Mouse (Mus musculus) adrenal gland, postnatal 10 days (tissue): Measurements from ENCODE around the gene Metap2. TPM values are rescaled to one million over a fixed set of nuclear protein-coding genes. Genes with fewer than 3 reads are reported as not detected.

Experiments used
- DNase-seq: peaks from one replicate; pipeline ENCODE4 v3.0.0; 2021; ENCODE audit warnings: mixed read lengths
- total RNA-seq, 2 experiments: library from RNA; stranded (reverse); gene quantifications; 2 replicates each; pipeline ENCODE4 v1.2.3; 2021

The Metap2 gene
- total RNA-seq, 2 experiments from 2014 or later = 181 to 187 TPM

DNA sequence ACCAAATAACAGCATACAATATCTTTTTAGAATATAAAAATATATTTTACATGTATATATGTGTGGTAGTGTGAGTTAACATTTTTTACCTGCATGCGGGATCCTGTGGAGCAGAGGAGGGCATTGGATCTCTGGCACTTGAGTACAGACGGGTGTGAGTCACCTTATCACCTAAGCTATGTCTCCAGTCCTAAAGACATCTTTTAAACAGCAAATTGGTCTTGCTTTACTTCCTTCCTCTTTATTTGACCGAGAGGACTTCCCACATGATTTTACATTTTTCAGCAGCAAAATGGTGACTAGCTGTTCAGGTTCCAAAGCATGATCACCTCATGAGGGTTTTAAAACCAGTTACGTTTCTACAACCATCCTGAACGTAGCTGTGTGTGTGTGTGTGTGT is 14.4 kb upstream of the Metap2 start:
- no peak for DNase-seq

DNA sequence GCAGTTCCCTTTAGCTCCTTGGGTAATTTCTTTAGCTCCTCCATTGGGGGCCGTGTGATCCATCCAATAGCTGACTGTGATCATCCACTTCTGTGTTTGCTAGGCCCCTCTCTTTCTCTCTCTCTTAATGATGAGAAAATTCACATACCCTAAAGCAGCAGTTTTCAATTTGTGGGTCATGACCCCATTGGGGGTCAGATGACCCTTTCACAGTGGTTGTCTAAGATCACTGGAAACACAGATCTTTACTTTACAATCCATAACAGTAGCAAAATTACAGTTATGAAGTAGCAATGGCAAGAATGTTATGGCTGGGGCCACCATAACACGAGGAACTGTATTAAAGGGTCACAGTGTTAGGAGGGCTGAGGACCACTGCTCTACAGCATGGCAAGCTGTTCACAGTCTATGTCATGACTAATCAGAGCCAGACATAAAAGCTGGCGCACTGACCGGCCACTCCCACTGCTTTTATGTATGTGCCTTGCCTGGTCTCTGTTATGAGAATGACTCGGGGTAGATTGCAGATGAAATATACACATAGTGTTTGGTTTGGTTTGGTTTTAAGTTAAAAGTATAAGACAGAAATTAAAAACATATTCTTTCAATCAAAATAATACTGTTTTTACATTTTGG is 13.0 kb upstream of the Metap2 start:
- no peak for DNase-seq

DNA sequence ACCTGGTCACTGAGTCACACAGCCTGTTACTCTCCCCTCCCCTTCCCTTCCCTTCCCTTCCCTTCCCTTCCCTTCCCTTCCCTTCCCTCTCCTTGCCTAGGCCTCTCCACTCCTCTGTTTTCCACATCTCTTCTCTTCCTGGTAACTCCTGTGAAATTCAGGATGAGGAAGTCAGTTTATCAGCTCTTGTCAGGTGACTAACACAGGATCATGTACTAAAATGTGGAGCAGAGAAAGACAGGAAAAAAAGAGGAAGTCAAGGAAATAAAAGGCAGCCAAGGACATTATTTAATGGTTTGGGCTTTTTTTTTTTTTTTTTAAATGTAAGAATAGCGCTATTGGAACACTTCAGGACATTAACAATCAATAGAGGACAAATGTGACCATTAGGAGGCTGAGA is 12.1 kb upstream of the Metap2 start:
- DNase-seq = no peak

DNA sequence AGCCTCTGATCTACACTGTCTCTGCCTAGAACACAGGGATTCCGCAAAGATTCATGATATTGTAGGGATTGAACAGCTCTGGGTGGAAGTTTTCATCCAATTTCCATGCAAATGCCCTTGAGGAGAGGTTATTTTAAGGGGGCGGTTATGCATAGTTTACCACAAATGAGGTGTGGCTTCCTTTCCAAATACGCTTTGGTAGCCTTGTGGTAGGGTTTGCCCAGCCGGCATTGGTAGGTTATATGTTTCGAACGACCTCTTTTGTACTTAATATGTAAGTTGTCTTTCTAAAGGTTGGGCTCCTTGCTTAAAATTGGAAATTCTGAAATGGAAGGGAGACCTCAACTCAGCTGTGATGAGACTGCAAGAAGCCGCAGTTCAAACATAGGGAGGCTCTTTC is 11.6 kb upstream of the Metap2 start:
- no peak for DNase-seq

DNA sequence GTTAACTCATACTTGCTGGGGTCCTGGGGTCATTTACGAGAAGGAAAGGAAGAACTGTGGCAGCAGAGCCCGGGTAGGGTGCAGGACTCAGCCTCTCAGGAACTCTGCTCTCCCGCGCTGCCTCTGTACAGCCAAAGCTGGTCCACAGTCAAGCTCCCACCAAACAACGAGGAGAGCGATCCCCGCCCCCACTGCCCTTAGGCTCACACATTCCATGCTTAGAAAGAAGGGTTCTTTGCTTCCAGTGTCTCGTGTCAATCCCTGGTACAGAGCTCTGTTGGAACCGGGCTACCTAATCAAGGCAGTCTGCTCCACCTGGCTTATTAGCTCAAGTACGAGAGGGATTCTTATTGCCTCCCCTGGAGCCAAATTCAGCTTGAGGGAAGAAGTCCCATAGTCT is 10.5 kb upstream of the Metap2 start:
- no peak for DNase-seq

DNA sequence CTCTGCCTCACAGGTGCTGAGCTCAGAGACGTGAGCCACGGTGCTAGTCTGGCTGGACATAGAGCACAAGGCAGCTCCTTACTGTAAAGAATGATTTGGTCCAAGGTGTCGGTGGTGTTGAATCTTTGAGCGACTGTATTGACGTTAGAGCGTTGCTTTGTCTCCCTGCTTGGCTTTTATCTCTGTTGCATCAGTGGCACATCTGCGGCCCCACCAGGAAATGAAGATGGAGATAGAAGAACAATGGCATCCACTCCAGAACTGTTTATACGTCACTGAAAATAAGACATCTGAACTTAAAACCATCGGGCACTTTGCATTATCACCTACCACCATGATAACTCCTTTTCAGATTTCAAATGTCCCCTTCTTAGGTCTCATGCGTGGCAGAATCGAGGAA is 3.0 kb upstream of the Metap2 start:
- DNase-seq = no peak

DNA sequence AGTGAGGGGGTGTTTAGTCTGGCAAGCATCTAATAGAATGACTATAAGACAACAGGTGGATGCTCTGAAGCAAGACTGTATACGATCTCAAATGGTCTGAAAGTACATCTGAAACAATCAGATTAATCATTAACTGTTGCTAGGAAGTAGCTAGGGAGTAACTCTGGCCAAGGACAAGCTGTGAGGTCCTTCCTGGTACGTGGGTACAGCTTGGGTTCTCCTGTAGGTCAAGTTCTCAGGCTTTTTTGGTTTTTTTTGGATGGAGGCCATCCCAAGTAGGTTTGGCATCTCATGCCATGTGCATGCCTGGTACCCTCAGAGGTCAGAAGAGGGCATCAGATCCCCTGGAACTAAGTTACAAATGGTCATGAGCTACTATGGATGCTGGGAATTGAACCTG is 2.4 kb upstream of the Metap2 start:
- DNase-seq = no peak

DNA sequence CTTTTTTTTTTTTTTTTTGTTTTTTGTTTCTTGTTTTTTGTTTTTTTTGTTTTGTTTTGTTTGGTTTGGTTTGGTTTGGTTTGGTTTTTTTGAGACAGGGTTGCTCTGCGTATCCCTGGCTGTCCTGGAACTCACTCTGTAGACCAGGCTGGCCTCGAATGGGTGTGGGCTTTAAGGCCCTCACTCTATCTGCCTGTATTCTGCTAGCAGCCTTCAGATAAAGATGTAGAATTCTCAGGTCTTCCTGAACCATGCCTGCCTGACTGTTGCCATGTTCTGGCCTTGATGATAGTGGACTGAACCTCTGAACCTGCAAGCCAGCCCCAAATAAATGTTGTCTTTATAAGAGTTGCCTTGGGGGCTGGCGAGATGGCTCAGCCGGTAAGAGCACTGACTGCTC is 4.3 kb downstream of the Metap2 start:
- DNase-seq = no peak

DNA sequence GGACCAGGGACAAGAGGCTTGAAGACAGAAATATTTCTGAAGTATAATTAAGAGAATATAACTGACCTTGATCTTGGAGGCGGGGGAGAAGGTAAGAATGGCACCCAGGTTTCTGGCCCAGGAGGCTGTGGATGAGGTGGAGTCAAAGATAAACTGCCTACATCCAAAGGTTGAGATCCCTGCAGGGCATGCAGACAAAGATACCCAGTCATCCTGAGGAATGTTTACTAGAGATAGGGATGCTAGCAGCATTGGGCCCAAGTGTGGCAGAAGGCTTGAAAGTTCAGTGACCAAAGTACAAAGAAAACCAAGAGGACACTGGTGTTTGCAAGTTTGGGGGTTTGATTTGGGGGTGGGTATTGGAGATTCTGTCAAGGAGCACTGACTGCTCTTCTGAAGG is 5.9 kb downstream of the Metap2 start:
- DNase-seq = no peak

DNA sequence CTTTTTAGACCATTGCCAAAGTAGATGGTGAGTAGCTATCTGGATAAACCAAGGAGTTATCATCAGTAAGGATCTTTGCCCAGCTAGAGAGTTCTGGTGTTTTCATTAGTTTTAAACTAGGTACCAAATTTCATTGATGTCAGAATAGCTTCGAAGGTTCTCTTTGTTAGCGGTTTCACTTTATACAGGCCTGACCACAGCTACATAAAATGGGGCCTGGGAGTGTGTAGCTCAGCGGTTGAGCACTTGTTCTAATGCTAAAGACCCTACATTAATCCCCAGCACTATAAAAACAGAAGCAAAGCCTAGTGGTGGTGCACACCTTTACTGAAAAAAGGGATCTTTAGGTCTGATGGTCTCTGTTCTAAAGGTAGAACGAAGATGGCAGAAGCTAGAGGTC is 6.3 kb downstream of the Metap2 start:
- no peak for DNase-seq

DNA sequence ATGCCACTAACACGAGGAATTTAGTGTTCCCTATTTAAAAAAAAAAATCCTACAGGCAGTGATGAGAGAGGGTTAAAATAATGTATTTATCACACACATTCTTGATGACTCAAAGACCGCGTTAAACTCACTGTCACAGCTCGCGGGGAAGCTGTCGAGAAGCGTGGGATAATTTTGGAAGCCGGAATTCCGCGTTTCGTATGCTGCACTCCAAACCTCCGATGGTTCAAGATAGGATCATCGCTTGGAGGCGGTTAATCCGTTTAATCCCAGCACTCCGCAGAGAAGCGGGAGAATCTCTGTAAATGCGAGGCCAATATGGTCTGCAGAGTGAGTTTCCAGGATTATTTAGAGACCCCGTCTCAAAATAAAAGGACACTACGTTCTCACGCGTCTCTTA is 6.9 kb downstream of the Metap2 start:
- DNase-seq = no peak

DNA sequence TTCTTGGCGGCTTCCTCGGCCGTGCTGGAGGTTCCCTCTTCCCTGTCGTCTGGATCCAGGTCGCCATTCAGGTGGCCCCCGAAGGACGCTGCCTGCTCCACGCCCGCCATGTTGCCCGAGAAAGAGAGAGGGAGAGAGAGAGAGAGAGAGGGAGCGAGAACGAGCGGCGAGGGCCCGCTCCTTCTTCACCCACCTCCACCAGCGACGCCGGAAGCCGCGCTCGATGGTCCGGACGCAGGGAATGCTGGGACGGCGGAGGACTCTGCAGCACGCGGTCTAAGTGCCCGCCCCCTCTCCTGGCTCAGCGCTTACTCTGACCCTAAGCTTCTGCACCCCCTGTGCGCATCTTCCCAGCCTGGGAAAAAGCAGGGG is 7.3 kb downstream of the Metap2 start:
- DNase-seq = peak; percentile 94

DNA sequence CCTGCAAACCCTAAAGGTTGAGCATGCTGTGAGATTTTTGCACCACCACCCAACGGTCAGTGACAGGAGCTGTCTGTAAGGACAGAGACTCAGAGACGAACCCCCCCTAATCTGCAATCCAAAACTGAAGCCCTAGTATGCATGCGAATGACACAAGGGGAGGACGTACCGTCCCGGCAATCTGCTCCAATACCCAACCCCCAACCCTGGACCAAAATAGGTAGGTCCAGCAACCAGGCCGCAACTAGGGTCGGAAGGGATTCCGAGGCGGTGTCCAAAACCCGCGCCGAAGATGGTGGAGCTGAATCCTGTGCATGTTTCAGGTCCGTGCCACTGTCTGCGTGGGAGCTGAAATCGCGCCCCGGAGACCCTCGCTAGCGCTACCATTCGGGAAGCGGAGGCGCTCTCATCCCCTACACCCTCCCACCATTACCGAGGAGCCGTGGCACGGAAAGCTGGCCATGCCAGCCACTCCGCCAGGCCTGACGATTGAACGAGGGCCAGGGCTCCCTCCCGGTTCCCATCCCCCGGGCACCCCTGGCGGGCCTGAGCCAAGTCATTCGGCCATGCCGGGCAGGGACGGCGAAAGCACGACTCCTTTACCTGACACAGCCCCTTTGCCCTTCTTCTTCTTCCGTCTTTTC is 7.8 kb downstream of the Metap2 start:
- DNase-seq = peak; percentile 66

DNA sequence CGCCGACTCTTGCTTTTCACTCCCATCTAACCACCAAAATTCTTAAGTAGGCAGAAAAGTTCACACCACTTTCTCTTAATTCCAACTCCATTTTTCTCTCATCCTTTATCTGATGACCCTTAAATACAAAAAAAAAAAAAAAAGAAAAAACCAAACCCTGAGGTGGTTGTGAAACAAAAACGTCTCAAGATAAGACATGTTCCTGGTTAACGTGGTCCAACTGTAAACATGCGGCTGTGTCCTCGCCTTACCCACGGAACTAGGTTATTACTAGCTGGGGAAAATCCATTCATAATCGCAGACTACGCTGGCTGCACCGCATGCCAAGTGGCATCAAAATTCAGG is 8.3 kb downstream of the Metap2 start:
- DNase-seq = no peak

DNA sequence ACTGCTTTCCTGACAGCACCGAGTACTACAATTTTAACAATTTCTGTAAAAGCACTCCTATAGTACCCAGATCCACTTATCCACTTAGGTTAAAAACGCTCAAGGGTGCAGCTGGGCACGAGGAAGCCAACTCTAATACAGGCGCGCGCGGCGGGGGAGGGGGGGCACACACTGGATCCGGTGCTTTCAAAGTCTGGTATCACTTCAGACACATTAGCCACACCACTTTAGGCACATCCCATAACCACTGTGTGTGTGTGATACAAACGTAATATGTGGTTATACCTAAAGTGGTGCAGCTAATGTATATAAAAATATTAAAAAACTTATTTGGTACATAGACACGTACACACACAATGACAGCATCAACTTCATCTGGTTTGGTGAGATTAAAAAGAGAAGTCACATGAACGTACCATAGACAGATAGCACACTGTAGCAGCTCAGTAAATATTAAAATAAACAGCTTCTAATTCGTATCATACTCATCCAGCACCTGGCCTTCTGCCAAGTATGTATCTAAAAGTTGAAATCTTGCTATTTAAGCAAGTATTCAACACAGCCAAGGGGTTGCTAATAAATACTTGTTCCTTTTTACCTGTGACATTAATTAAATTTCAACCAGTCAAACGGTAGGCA is 10.9 kb downstream of the Metap2 start:
- DNase-seq = no peak

DNA sequence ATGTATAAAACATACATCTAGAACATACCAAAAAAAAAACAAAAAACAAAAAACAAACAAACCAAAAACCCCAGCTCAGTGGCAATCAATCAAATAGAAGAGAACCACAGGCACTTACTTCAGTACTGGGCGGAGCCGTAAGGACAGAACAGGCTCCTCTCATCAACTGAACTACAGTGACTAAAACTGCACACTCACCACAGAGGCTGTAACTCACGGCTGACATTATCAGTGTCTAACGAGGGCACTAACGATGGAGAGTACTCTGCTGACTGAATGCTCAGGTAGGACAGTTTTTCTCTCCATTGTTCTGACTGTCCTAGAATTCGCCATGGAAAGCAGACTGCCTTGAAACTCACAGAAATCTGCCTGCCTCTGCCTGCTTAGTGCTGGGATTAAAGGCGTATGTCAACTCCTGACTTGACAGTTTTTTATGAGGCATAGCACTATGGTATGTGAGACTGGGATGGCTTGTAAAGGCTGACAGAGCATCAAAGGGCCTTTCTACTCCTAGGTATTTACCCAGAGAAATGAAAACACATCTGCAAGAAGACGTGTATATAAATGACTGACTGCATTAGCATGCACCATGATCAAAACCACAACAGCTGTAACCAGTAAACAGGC is 14.0 kb downstream of the Metap2 start:
- no peak for DNase-seq

DNA sequence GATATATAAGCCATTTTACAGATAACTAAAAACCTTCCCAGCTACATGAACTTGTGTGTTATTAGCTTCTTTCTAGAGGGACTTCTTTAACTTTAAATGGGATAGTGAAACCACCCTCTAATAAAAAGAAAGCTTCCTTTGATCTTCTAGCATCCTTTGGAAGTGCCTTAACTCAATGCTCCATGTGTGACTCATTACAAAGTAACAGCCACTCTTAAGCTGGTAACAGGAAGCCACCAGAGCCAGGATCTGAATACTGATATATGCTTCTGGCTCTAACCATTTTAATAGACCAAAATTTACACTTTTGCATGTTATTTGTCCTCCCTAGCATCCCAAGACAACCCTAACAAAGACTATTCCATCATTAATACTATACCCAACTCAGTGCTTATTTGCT is 15.0 kb downstream of the Metap2 start:
- DNase-seq = no peak

DNA sequence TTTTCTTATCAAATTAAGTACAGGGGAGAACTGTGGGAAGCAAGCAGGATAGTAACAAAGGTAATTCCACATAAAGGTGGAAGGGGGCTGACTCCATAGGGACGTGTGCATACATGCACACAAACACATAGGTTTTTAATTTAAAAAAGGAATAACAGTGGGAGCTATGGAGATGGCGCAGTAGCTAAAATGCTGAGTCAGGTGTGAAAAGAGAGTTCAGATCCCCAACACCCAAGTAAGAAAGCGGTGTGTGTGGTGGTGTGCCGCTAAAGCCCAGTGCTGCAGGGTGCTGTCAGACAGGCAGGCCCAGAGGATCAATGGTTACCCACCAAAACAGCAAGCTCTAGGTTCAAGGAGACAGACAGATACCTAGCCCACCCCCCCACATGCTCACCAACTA is 18.2 kb downstream of the Metap2 start:
- no peak for DNase-seq

DNA sequence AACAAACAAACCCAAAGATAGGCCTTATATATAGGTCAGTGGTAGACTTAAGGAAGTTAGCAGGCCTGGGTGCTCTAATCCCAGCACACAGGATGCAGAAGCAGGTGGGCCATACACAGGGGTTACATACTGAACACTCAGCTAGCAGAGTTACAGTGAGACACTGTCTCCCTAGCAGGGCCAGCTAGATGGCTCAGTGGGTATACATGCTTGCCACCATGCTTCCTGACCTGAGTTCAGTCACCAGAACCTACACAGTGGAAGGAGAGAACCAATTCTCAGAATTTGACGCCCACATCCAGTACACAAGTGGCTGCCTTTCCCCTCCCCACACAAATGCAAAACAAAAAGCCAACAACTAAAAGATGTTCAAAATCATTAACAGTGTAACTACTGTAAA is 20.1 kb downstream of the Metap2 start:
- no peak for DNase-seq

DNA sequence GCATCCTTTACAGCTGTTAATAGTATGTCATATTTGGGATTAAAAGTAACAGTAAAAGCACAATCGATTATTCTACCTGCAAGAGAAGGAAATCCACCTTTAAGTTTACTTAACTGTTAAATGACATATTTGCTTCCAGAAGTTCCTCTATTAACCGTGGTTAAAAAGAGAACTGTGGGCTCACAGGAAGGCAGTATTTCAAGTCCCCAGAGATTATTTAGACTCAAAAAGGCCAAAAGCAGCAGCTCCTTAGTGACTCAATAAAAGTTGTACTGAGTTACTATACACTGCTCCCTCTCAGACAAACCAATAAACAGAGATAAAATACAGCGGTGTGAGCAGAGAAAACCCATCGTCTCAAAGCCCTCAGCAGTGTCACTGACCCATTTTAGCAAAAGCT is 28.0 kb downstream of the Metap2 start:
- no peak for DNase-seq

DNA sequence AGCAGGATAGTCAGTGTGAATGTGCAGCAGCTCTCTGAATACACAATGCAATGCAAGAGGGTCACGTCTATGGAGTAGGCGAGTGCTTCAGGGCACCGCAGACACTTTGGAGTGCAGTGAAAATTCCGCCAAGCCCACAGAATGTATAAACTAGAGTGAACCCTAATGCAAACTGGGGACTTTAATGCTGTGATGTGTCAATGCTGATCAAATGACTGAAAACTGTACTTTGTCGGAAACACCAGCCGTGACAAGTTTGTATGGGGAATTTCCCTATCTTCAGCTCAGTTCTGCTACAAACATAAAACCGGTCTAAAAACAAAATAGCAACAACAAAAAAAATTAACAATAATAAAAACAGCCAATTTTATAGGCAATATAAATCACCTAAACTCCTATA is 28.5 kb downstream of the Metap2 start:
- no peak for DNase-seq

DNA sequence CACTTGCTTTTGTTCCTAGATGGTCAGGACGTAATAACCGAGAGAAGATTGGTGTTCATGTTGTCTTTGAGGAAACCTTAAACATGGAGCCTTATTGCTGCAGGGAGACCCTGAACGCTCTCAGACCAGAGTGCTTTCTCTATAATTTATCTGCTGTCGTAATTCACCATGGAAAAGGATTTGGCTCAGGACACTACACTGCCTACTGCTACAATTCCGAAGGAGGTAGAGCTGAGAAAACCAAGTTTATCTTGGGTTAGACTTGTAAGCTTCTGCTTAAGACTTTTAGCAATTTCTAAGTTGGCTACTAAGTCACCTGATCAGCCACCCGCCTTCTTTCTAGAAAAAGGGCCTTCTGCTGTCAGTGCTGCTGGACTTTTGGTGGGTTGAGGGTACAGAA is 40.8 kb downstream of the Metap2 start:
- no peak for DNase-seq

DNA sequence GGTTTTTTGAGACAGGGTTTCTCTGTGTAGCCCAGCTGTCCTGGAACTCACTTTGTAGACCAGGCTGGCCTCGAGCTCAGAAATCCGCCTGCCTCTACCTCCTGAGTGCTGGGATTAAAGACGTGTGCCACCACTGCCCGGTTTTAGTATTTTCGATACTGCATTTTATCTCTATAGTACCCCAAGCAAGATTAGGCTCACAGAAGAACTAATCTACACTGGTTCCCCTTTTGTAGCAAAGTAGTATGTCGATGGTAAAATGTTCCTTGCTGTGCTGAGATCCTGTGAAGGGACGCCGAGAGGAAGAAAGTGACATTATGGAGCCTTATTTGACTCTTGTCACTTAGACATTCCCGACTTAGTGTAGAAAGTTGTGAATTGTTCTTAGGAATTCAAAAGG is 41.8 kb downstream of the Metap2 start:
- DNase-seq = no peak

DNA sequence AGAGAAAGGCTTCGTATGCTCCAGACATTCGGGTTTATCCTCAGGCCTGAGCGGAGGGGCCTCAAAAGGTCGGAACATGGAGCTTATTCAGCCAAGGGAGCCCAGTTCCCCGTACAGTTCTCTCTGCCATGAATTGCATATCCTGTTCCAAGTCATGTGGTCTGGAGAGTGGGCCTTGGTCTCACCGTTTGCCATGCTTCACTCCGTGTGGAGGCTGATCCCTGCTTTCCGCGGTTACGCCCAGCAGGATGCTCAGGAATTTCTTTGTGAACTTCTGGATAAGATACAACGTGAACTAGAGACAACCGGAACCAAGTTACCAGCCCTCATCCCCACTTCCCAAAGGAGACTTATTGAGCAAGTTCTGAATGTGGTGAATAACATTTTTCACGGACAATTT is 50.2 kb downstream of the Metap2 start:
- no peak for DNase-seq
